Mouse (Mus musculus) granulocyte monocyte progenitor cell, adult 5-6 weeks (primary cell): ENCODE measurements around the gene Mctp1. TPM values are rescaled to one million over a fixed set of nuclear protein-coding genes. Genes with fewer than 3 reads are reported as not detected.
"Not testable (repeated sequence)": the region's sequence is repeated elsewhere in the genome, so short reads cannot be mapped to it uniquely, and the experiment has no call there.

ENCODE experiments used
- ATAC-seq: replicated peaks from 2 replicates; pipeline ENCODE4 v1.8.0; 2016; ENCODE audit warnings: mild to moderate bottlenecking, moderate TSS enrichment, inconsistent platforms; ENCODE audit not compliant: poor library complexity, severe bottlenecking
- total RNA-seq, 2 experiments: library from RNA; stranded (forward) in 1 of 2; stranded (reverse) in 1 of 2; fragments of 200-712, 200-1000 nt in 1 of 2; fragments of >200 nt in 1 of 2; fragmentation: Nextera tagmentation in 1 of 2; gene quantifications; 2 replicates each; pipeline ENCODE4 v1.2.3; 2014 to 2017

The Mctp1 gene
- 42.4 and 50.0 TPM in 2 replicates for total RNA-seq (2014; fragmentation: Nextera tagmentation)
- total RNA-seq (2017) = 70.2 and 82.8 TPM in 2 replicates

GRCm38 (mm10) chr13:76383972-76384663, at the start of gene Mctp1:
Gene Mctp1 (plus strand): TSS chr13:76384535.
- peak; percentile 55 for ATAC-seq

DNA sequence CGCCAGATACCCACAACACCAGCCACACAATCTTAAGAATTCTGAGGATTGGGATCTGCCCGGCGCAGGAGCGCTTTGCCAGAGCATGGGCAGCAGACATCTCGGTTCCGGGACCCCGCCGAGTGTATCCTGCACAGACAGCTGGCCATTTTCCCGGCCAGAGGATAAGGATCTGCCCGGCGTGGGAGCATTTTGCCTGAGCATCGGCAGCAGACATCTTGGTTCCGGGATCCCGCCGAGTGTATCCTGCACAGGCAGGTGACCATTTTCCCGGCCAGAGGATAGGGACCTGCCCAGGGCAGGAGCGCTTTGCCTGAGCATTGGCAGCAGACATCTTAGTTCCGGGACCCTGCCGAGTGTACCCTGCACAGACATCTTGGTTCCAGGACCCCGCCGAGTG, 38.4 kb upstream of the Mctp1 start:
- ATAC-seq = not testable (repeated sequence)

DNA sequence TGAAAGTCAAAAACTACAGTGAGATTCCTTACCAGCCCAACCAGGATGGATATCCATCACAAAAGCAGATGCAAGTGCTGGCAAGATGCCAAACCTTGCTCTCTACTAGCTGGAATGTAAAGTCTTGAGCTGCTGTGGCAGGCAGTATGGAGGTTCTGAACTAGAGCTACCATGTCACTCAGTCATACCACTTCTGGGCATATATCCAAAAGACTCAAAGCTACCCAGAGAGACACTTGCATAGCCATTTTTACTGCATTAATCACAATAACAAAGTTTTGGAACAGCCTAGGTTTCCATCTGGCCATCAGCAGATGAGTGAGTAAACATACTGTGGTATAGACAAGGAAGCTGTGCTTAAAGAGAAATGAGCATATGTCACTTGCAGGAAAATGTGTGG, 25.6 kb upstream of the Mctp1 start:
- ATAC-seq = no peak

DNA sequence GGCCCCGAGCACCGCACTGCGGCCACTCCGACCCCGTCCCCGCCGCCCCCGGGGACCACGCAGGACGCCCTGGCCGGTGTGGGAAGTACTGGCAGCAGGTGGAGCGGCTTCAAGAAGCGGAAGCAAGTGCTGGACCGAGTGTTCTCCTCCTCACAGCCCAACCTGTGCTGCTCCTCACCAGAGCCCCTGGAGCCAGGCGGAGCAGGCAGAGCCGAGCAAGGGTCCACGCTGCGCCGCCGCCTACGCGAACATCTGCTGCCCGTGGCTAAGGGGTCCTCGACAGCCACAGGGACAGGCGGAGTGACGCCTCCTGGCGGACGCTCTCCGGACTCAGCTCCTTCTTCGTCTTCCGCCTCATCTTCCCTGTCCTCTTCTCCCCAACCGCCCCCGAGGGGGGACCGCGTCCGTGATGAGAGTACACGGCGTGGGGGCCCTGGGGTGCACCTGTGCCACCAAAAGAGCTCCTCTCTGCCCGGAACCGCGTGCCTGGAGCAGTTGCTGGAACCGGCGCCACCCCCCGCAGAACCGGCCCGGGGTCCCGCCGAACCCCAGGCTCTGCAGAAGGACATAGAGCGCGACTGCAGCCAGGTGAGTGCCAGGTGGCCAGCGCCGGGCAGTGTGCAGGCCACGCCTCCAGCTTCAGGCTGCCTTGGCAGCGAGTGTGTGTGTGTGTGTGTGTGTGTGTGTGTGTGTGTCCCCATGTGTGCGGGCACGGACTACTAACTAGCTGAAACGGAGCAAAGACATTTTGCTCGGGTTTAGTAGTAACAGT, 515 bp downstream of the Mctp1 start:
- peak; percentile 65 for ATAC-seq

DNA sequence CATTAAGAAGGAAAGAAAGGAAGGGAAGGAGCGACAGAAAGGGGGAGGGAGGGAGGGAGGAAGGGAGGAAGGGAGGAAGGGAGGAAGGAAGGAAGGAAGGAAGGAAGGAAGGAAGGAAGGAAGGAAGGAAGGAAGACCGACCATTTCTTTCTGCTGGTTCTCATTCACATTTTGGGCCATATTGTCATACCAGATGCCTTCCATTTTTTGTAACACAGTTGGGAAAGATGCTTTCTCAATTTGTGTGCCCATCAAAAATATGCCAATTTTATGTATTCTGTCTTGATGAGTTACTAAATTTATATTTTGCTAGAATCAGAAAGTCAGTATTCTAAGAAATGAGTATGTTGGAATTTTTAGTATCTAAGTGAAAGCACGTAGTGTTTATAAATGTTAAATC, 4.3 kb downstream of the Mctp1 start:
- ATAC-seq = no peak

DNA sequence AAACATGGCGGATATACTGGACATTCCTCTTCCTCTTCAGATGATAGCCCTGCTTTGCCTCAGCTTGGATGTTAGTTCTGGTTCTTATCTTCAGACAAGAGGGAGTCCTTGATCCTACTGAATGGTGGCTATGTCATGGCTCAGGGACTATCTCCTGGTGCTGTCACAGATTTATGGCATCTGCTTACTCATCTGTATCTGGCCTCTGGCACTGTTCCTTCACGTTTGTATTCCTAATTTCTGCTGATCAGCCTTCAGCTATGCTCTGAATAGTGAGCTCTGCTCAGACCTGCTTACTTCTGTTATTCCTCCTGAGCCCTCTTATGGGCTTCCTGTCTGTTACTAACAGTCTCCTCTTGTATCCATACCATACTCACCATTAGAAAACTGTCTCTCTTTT, 7.6 kb downstream of the Mctp1 start:
- no peak for ATAC-seq

GRCm38 (mm10) chr13:76393106-76393505, 8.8 kb downstream of the Mctp1 start:
- peak; percentile 73 for ATAC-seq

DNA sequence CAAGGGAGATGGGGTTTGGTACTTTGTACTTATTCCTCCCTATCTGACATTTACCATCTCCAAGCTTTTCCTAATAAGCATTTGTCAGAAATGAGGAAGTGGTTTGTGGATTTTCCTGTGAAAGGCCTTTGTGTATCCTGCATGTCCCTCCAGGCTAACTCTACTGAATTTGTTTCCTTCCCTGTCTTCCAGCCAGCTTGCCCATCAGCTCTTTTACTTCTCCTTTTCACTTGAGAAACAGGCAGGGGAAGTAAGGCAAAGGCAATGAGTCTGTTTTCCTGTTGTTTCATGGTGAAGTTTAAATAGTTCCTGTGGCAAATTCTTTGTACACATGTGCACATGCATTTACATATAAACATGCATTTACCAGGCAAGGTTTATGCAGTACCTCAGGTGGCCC, 11.6 kb downstream of the Mctp1 start:
- ATAC-seq = peak; percentile 94

GRCm38 (mm10) chr13:76409296-76409695, 25.0 kb downstream of the Mctp1 start:
- peak; percentile 52 for ATAC-seq

DNA sequence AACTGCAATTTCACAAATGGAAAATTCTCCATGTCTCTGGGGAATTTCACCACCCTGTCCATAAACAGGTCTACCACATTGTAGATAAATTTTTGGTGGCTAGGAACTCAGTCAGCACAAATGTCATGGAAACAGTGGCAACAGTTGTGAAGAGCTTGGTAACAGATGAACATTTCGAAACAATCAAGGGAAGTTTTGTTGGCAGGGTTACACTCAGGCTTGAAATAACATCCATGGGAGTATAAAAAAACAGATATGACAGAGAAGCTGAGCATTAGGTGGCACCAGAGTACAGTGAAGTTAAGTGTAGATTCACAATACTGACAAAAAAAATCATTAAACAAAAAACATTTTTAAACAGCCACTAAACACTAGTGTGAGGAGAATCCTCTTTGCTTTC, 26.3 kb downstream of the Mctp1 start:
- peak; percentile 81 for ATAC-seq

- 0 out of 2 replicates have a peak, but pooled peaks have one; percentile 25 for ATAC-seq
These were observed 31.0 kb downstream of the Mctp1 start for GRCm38 (mm10) chr13:76415346-76415745.

DNA sequence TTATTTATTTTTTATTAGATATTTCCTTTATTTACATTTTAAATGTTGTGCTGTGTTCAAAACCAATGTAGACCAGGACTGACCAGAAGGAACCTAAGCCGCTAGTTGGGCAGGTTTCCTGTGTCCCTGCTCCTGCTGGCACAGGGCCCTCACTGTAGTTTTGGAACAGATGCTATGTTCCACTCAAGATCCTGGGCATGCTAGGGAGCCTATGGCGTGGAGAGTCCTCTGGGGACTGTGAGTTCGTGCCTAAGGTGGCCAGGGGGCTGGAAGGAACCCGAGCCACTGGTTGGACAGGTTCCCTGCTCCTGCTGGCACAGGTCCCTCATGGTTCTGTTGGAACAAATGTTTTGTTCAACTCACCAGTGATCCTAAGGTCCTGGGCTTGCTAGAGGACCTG, 35.8 kb downstream of the Mctp1 start:
- no peak for ATAC-seq

GRCm38 (mm10) chr13:76421075-76421474, 36.7 kb downstream of the Mctp1 start:
- ATAC-seq = peak; percentile 37

DNA sequence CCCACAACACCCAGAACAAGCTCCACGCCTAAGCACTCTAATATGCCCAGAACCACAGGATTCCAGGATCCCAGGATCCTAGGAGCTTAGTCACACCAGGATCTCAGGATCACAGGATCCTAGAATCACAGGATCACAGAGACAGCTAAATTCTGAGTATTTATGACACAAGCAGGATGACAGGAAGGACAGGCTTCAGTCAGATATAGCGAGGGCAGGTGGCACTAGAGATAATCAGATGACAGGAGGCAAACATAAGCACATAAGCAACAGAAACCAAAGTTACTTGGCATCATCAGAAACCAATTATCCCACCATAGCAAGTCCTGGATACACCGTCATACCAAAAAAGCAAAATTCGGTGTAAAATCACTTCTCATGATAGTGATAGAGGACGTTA, 37.8 kb downstream of the Mctp1 start:
- no peak for ATAC-seq

- no peak for ATAC-seq
These were observed 45.1 kb downstream of the Mctp1 start for GRCm38 (mm10) chr13:76429456-76429855.

GRCm38 (mm10) chr13:76429927-76430326, 45.6 kb downstream of the Mctp1 start:
- no peak for ATAC-seq

DNA sequence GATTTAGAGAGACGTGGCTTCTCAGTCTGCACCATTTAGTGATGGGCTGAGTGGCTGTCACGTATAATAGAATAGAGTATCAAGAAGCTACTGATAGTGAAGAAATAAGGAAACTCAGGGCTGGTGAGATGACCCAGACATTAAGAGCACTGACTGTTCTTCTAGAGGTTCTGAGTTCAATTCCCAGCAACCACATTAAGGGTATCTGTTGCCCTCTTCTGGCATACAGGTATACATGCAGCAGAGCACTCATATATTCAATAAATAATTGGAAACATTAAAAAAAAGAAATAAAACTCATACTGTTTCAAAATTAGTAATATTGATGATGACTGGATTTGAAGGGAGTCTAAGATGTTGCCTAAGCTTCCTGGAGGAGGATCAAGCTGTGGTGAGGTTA, 47.6 kb downstream of the Mctp1 start:
- no peak for ATAC-seq

- ATAC-seq = no peak
These were observed 49.1 kb downstream of the Mctp1 start for GRCm38 (mm10) chr13:76433438-76433837.

DNA sequence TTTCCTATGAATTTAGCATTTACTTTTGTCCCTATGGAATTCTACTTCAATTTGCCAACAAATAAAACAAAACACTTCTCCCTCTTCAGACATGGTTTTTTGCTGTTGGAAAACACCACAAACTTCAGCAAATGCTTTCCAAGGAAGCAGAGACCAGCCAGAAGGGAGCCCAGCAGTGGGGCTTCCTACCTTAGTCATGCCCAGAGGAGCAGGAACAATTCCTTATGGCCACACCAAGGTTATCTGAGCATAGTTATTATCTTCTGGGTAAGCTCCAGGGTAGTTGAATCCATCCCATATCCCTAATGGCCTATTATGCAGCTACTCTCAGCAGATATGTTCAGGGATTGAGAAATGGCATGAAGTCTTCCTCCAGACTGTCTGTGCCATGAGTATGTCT, 52.1 kb downstream of the Mctp1 start:
- ATAC-seq = no peak

- ATAC-seq = no peak
These were observed 54.4 kb downstream of the Mctp1 start for GRCm38 (mm10) chr13:76438765-76439164.

DNA sequence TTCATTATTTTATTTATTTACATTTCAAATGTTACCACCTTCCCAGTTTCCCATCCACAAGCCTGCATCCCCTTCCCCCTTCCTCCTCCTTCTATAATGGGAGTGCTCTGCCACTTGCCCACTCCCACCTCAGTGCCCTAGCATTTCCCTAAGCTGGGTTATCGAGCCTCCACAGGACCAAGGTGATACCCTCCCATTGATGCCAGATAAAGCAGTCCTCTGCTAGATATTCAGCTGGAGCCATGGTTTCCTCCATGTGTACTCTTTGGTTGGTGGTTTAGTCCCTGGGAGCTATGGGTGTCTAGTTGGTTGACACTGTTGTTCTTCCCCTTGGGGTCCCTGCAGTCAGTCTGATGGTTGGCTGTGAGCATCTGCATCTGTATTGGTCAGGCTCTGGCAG, 61.7 kb downstream of the Mctp1 start:
- ATAC-seq = no peak

GRCm38 (mm10) chr13:76447528-76447927, 63.2 kb downstream of the Mctp1 start:
- no peak for ATAC-seq
